Mouse (Mus musculus) heart, postnatal 4 days (tissue): ENCODE data around the gene Edn2. TPM values are rescaled to one million over a fixed set of nuclear protein-coding genes. Genes with fewer than 3 reads are reported as not detected.
A peak's percentile ranks its signal among the peaks of the same experiment; 100 is the strongest.

ENCODE experiments used
- DNase-seq: peaks from one replicate; pipeline ENCODE4 v3.0.0; 2021
- total RNA-seq, 2 experiments: library from RNA; stranded (reverse); gene quantifications; 2 replicates each; pipeline ENCODE4 v1.2.3; 2021

The Edn2 gene
- total RNA-seq, 2 experiments from 2014 or later, result not detected

GRCm38 (mm10) chr4:120158714-120159310 lies 2.2 kb upstream of the Edn2 start:
- peak; percentile 33 for DNase-seq

GRCm38 (mm10) chr4:120162586-120162985 lies 1.6 kb downstream of the Edn2 start:
- no peak for DNase-seq

GRCm38 (mm10) chr4:120163242-120163641 lies 2.2 kb downstream of the Edn2 start:
- DNase-seq, result peak; percentile 81

- no peak for DNase-seq
Measured at GRCm38 (mm10) chr4:120164316-120164715, 3.3 kb downstream of the Edn2 start.

GRCm38 (mm10) chr4:120167778-120168177 lies 6.8 kb downstream of the Edn2 start:
- DNase-seq, result no peak

GRCm38 (mm10) chr4:120168346-120168745 lies 7.3 kb downstream of the Edn2 start:
- no peak for DNase-seq

GRCm38 (mm10) chr4:120170387-120170936 lies 9.5 kb downstream of the Edn2 start:
- no peak for DNase-seq

- DNase-seq, result peak; percentile 70
Measured at GRCm38 (mm10) chr4:120172050-120172684, 11.2 kb downstream of the Edn2 start.

GRCm38 (mm10) chr4:120179123-120179522 lies 18.1 kb downstream of the Edn2 start:
- no peak for DNase-seq

- no peak for DNase-seq
Measured at GRCm38 (mm10) chr4:120180535-120180934, 19.5 kb downstream of the Edn2 start.

- DNase-seq, result no peak
Measured at GRCm38 (mm10) chr4:120184374-120184991, 23.5 kb downstream of the Edn2 start.

GRCm38 (mm10) chr4:120186441-120186840 lies 25.4 kb downstream of the Edn2 start:
- no peak for DNase-seq

- peak; percentile 54 for DNase-seq
Measured at GRCm38 (mm10) chr4:120186934-120187333, 25.9 kb downstream of the Edn2 start.

- DNase-seq, result no peak
Measured at GRCm38 (mm10) chr4:120188204-120188603, 27.2 kb downstream of the Edn2 start.

- no peak for DNase-seq
Measured at GRCm38 (mm10) chr4:120188651-120189161, 27.7 kb downstream of the Edn2 start.

GRCm38 (mm10) chr4:120189941-120190340 lies 28.9 kb downstream of the Edn2 start:
- no peak for DNase-seq

GRCm38 (mm10) chr4:120191987-120192386 lies 31.0 kb downstream of the Edn2 start:
- DNase-seq, result no peak

GRCm38 (mm10) chr4:120194026-120194425 lies 33.0 kb downstream of the Edn2 start:
- DNase-seq, result no peak

- DNase-seq, result no peak
Measured at GRCm38 (mm10) chr4:120194965-120195364, 34.0 kb downstream of the Edn2 start.

GRCm38 (mm10) chr4:120199184-120199885 lies 38.3 kb downstream of the Edn2 start:
- peak; percentile 15 for DNase-seq

GRCm38 (mm10) chr4:120200551-120201266 lies 39.7 kb downstream of the Edn2 start:
- DNase-seq, result no peak

GRCm38 (mm10) chr4:120204357-120204942 lies 43.4 kb downstream of the Edn2 start:
- no peak for DNase-seq
